Mouse (Mus musculus): ENCODE measurements around the gene Cog1. TPM values are rescaled to one million over a fixed set of nuclear protein-coding genes. Genes with fewer than 3 reads are reported as not detected.

Cog1 gene
- total and polyA plus RNA-seq, 3 experiments, result 29.4 to 113 (median 37.4) TPM

GRCm38 (mm10) chr11:113664279-113664678 is 15.3 kb downstream of the Cog1 start:
- no peaks in the 10 kb centered on the region for H3K27me3 ChIP-seq (ENCODE audit: control insufficient read depth in 1 of 2, insufficient read depth in 2 of 2, low read length in 2 of 2)
- H3K9me3 ChIP-seq (replicated peaks; ENCODE audit: insufficient read depth, low read length), result no peaks in the 10 kb centered on the region
- H3K36me3 ChIP-seq (ENCODE audit: control insufficient read depth in 1 of 2, insufficient read depth in 2 of 2, low read length in 2 of 2), result peaks cover 16 to 36% of the 10 kb centered on the region in 2 experiments
- H3K27ac ChIP-seq (ENCODE audit: control insufficient read depth, low read depth, low read length), result no peak overlapping the region
- peaks cover 2% of the 10 kb centered on the region; the same call in 1 of the 2 replicates for H3K79me2 ChIP-seq (ENCODE audit: control insufficient read depth, insufficient read depth, low read length, poor library complexity)
- H3K4me1 ChIP-seq (ENCODE audit: control insufficient read depth in 1 of 2, insufficient read depth in 2 of 2, low read length in 2 of 2), result peaks cover 0 to 8% of the 10 kb centered on the region in 2 experiments; a peak in 2 of 4 replicates
- H3K9ac ChIP-seq (ENCODE audit: control insufficient read depth, low read depth, low read length, poor library complexity, severe bottlenecking), result no peak overlapping the region
- no peak overlapping the region for H3K4me3 ChIP-seq (ENCODE audit: control insufficient read depth in 1 of 2, insufficient read depth in 1 of 2, low read depth in 2 of 2, low read length in 2 of 2)
- TF ChIP-seq RAD21 (IDR thresholded peaks at IDR 0.05; ENCODE audit: low read depth, low read length) (no peak), MEF2A (IDR thresholded peaks at IDR 0.05; ENCODE audit: extremely low read depth, insufficient replicate concordance, low read depth, low read length, poor library complexity, severe bottlenecking) (no peak), POLR2AphosphoS2 (IDR thresholded peaks at IDR 0.05; ENCODE audit: low read length) (0 out of 2 replicates have a peak, but pooled peaks have one; percentile 0)
- DNase-seq (ENCODE audit: low read depth, low spot score), result no peak

GRCm38 (mm10) chr11:113666205-113666604 is 17.2 kb downstream of the Cog1 start:
- Histone ChIP-seq H3K36me3 (ENCODE audit: control insufficient read depth in 1 of 2, insufficient read depth in 2 of 2, low read length in 2 of 2) (peaks cover 14 to 38% of the 10 kb centered on the region in 2 experiments), H3K9me3 (replicated peaks; ENCODE audit: insufficient read depth, low read length) (no peaks in the 10 kb centered on the region), H3K27ac (ENCODE audit: control insufficient read depth, low read depth, low read length) (no peak overlapping the region), H3K4me3 (ENCODE audit: control insufficient read depth in 1 of 2, insufficient read depth in 1 of 2, low read depth in 2 of 2, low read length in 2 of 2) (no peak overlapping the region), H3K79me2 (ENCODE audit: control insufficient read depth, insufficient read depth, low read length, poor library complexity) (peaks cover 10% of the 10 kb centered on the region), H3K27me3 (ENCODE audit: control insufficient read depth in 1 of 2, insufficient read depth in 2 of 2, low read length in 2 of 2) (no peaks in the 10 kb centered on the region), H3K4me1 (ENCODE audit: control insufficient read depth in 1 of 2, insufficient read depth in 2 of 2, low read length in 2 of 2) (peaks cover 0 to 8% of the 10 kb centered on the region in 2 experiments; a peak in 2 of 4 replicates), H3K9ac (ENCODE audit: control insufficient read depth, low read depth, low read length, poor library complexity, severe bottlenecking) (no peak overlapping the region)
- TF ChIP-seq BHLHE40 (IDR thresholded peaks at IDR 0.05; ENCODE audit: borderline replicate concordance, low read depth, low read length) (no peak), ETS1 (IDR thresholded peaks at IDR 0.05; ENCODE audit: low read depth, low read length) (0 out of 2 replicates have a peak, but pooled peaks have one; percentile 14), GATA1 (IDR thresholded peaks at IDR 0.05; ENCODE audit: low read depth, low read length) (peak; percentile 42)
- no peak for DNase-seq (ENCODE audit: low read depth, low spot score)

- Histone ChIP-seq H3K4me3 (ENCODE audit: control insufficient read depth in 1 of 2, insufficient read depth in 1 of 2, low read depth in 2 of 2, low read length in 2 of 2) (no peak overlapping the region), H3K4me1 (ENCODE audit: control insufficient read depth in 1 of 2, insufficient read depth in 2 of 2, low read length in 2 of 2) (peaks cover 0 to 3% of the 10 kb centered on the region in 2 experiments; a peak in 2 of 4 replicates)
- DNase-seq (ENCODE audit: low read depth, low spot score), result no peak
These were observed 17.7 kb downstream of the Cog1 start for GRCm38 (mm10) chr11:113666648-113667047.

More at GRCm38 (mm10) chr11:113666648-113667047, 17.7 kb downstream of the Cog1 start:
- Histone ChIP-seq H3K27me3 (ENCODE audit: control insufficient read depth in 1 of 2, insufficient read depth in 2 of 2, low read length in 2 of 2) (no peaks in the 10 kb centered on the region), H3K36me3 (ENCODE audit: control insufficient read depth in 1 of 2, insufficient read depth in 2 of 2, low read length in 2 of 2) (peaks cover 10 to 39% of the 10 kb centered on the region in 2 experiments), H3K9ac (ENCODE audit: control insufficient read depth, low read depth, low read length, poor library complexity, severe bottlenecking) (no peak overlapping the region), H3K9me3 (replicated peaks; ENCODE audit: insufficient read depth, low read length) (no peaks in the 10 kb centered on the region), H3K27ac (ENCODE audit: control insufficient read depth, low read depth, low read length) (no peak overlapping the region), H3K79me2 (ENCODE audit: control insufficient read depth, insufficient read depth, low read length, poor library complexity) (peaks cover 10% of the 10 kb centered on the region)
- TF ChIP-seq CHD1 (IDR thresholded peaks at IDR 0.05; ENCODE audit: low read depth, low read length) (no peak), TCF12 (IDR thresholded peaks at IDR 0.05; ENCODE audit: low read depth, low read length) (no peak), BHLHE40 (IDR thresholded peaks at IDR 0.05; ENCODE audit: borderline replicate concordance, low read depth, low read length) (no peak), ZC3H11A (IDR thresholded peaks at IDR 0.05; ENCODE audit: low read depth, low read length) (no peak), ETS1 (IDR thresholded peaks at IDR 0.05; ENCODE audit: low read depth, low read length) (no peak), POLR2AphosphoS2 (IDR thresholded peaks at IDR 0.05; ENCODE audit: low read length) (no peak), MAFK (IDR thresholded peaks at IDR 0.05; ENCODE audit: borderline replicate concordance, low read depth, low read length) (no peak), MAZ (IDR thresholded peaks at IDR 0.05; ENCODE audit: low read depth, low read length) (no peak), JUND (IDR thresholded peaks at IDR 0.05; ENCODE audit: low read depth, low read length) (no peak), SIN3A (IDR thresholded peaks at IDR 0.05; ENCODE audit: low read length) (no peak), SMC3 (IDR thresholded peaks at IDR 0.05; ENCODE audit: low read depth, low read length) (no peak), MEF2A (IDR thresholded peaks at IDR 0.05; ENCODE audit: extremely low read depth, insufficient replicate concordance, low read depth, low read length, poor library complexity, severe bottlenecking) (no peak), MYC (IDR thresholded peaks at IDR 0.05; ENCODE audit: low read depth, low read length) (no peak), POLR2AphosphoS5 (IDR thresholded peaks at IDR 0.05; ENCODE audit: borderline replicate concordance, low read depth, low read length) (no peak), ELF1 (IDR thresholded peaks at IDR 0.05; ENCODE audit: low read depth, low read length) (no peak)

All from MEL (cell line).